Mouse (Mus musculus) intestine, postnatal 0 days (tissue): ENCODE measurements at regions not wholly inside any gene's neighbourhood (a gene's known extent, or its start where the extent isn't known, plus 50 kb on each side); places are given as distances from the start of the nearest gene placed in this dataset.

Experiments used
- ATAC-seq: fragments of 200-750 bp; cut with Nextera tagmentation; 2 replicates; pipeline ENCODE4 v1.8.0; 2017; ENCODE audit warnings: mild to moderate bottlenecking, moderate TSS enrichment, moderate library complexity
- H3K27ac ChIP-seq: fragments of 300-500 bp; sonication (generic); 2 replicates; pipeline ENCODE4 v1.5.1; 2014; ENCODE audit warnings: mild to moderate bottlenecking, low read depth, low read length, moderate library complexity
- H3K27me3 ChIP-seq: fragments of 300-500 bp; sonication (generic); replicated peaks from 2 replicates; pipeline ENCODE4 v1.6.1; 2014; ENCODE audit warnings: low read length, mixed read lengths; ENCODE audit not compliant: control insufficient read depth, insufficient read depth
- H3K36me3 ChIP-seq: fragments of 300-500 bp; sonication (generic); 2 replicates; pipeline ENCODE4 v1.6.1; 2014; ENCODE audit warnings: mild to moderate bottlenecking, moderate library complexity; ENCODE audit not compliant: control insufficient read depth, insufficient read depth
- H3K4me1 ChIP-seq: fragments of 300-500 bp; sonication (generic); replicated peaks from 2 replicates; pipeline ENCODE4 v1.6.1; 2014; ENCODE audit warnings: antibody characterized with exemption, low read length, mixed read lengths; ENCODE audit not compliant: control insufficient read depth, insufficient read depth
- H3K4me2 ChIP-seq: fragments of 300-500 bp; sonication (generic); replicated peaks from 2 replicates; pipeline ENCODE4 v1.6.1; 2014; ENCODE audit warnings: low read depth, mild to moderate bottlenecking, moderate library complexity
- H3K4me3 ChIP-seq: fragments of 300-500 bp; sonication (generic); 2 replicates; pipeline ENCODE4 v1.5.1; 2014; ENCODE audit warnings: low read depth, low read length
- H3K9ac ChIP-seq: fragments of 300-500 bp; sonication (generic); 2 replicates; pipeline ENCODE4 v1.6.1; 2014; ENCODE audit warnings: mild to moderate bottlenecking, low read depth, low read length
- H3K9me3 ChIP-seq: fragments of 300-500 bp; sonication (generic); 2 replicates; pipeline ENCODE4 v1.6.1; 2016; ENCODE audit warnings: mixed run types; ENCODE audit not compliant: control insufficient read depth
- CTCF ChIP-seq: sonication (generic); IDR thresholded peaks from 2 replicates; pipeline ENCODE4 v1.5.1; 2016; ENCODE audit warnings: low read depth, mild to moderate bottlenecking, control low read depth, antibody characterized with exemption, moderate library complexity
- WGBS: fragments of 180-500 bp; shearing (Covaris S2); extraction: QIAGEN DNeasy Blood & Tissue Kit; methylation state at CpG from one replicate; pipeline ENCODE4 v1.1.7; 2014; 5-methylcytosine and 5-hydroxymethylcytosine counted together

DNA sequence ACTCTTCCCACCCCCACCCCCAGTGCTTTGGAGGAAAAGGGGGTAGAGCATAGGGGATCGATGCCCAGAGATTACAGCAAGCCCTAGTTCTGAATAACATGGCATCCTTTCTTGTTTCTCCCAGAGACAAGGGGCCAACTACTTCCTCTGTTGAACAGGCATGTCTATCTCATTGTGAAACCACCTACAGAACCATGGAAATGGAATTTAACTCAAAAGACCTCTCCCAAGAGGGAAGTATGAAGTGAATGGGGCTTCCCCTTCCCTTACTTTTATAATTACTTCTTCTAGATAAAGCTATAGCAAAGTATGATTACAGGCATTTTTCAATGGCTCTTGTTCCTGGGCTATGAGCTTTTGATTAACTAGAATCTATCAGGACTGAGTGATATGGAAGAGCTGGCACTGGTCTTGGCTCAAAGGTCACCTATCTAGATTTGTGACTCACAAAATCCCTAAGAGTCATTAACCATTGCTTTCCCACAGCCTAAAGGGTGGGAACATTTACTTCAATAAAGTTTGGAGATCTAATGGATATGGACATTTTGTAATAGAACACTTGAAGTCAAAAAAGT is 246.1 kb upstream of the A1bg start:
- no peaks in the 10 kb centered on the region for H3K36me3 ChIP-seq
- no peak for TF ChIP-seq CTCF
- peak overlapping the region; percentile 29; the same call in 1 of the 2 replicates for H3K27ac ChIP-seq
- H3K27me3 ChIP-seq, result no peaks in the 10 kb centered on the region
- no peak overlapping the region for H3K9ac ChIP-seq
- H3K4me3 ChIP-seq, result no peak overlapping the region
- ATAC-seq, result peak; percentile 91
- WGBS, result 41% methylated on average over 1 of the region's 1 CpGs
- H3K9me3 ChIP-seq, result no peaks in the 10 kb centered on the region
- H3K4me1 ChIP-seq, result no peaks in the 10 kb centered on the region
- no peak overlapping the region for H3K4me2 ChIP-seq

DNA sequence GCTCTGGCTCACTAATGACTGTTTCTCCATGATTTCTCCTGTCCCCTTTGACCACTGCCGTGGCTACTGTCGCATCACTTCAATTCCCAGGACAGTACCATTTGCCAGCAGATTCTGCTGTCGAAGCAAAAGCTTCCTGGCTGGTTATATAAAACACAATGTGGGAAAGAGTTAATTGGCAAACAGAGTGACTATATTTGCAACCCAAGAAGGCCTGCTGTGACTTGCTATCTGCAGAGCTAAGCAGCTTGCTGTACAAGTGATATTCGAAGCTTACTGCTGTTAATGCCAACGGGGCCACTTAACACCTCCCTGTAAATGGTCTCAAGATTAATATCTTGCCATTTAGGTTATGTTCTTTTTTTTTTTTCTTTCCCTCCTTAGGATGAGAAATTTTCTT is 242.2 kb upstream of the A1bg start:
- H3K4me1 ChIP-seq, result no peaks in the 10 kb centered on the region; the same call in 1 of the 2 replicates
- H3K27ac ChIP-seq, result no peak overlapping the region
- no peak overlapping the region for H3K9ac ChIP-seq
- H3K27me3 ChIP-seq, result no peaks in the 10 kb centered on the region
- H3K9me3 ChIP-seq, result no peaks in the 10 kb centered on the region
- no peaks in the 10 kb centered on the region for H3K36me3 ChIP-seq
- H3K4me2 ChIP-seq, result no peak overlapping the region
- H3K4me3 ChIP-seq, result no peak overlapping the region
- 45% methylated on average over 5 of the region's 5 CpGs for WGBS
- no peak for ATAC-seq
- no peak for TF ChIP-seq CTCF

DNA sequence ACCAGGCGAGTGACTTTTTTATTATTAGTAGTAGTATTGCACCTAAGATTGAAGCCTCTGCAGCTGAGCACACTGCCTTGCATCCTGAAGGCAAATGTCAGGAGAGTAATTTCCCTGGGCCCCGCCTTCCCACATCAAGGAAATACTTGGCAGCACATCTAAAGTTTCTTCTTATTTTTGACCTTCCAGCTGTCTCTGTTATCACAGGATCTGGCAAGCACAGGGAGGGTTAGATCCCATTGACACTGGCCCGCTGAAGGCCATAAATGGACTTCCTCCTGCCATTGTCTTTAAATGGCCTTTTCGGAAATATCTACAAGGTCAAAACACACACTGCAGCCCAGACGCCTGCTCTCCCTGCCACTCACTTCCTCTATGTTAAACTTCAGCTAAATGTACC is 238.6 kb upstream of the A1bg start:
- Histone ChIP-seq H3K27ac (no peak overlapping the region), H3K4me1 (no peaks in the 10 kb centered on the region; the same call in 1 of the 2 replicates)
- 36% methylated on average over 5 of the region's 5 CpGs for WGBS

DNA sequence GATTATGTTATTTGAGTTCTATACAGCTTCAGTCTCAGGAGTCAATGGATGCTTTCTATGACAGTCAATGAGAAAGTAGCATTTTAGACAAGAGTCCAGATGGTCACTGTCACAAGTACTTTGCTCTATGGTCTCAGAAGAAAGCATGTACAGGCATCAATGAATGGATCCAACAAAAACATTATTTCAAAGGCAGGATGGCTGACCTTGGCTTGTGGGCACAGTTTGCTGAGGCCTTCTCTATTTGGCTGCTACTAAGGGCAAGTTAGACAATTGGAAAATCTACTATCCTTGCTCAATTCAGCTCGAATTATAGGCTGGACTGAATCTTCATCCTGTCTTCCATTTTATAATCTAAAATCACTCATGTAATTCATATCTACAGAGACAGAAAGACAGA is 237.9 kb upstream of the A1bg start:
- 79% methylated on average over 1 of the region's 1 CpGs for WGBS
- H3K27ac ChIP-seq, result no peak overlapping the region

More for the DNA sequence above, 238.6 kb upstream of the A1bg start:
- Histone ChIP-seq H3K36me3 (no peaks in the 10 kb centered on the region), H3K27me3 (no peaks in the 10 kb centered on the region), H3K9me3 (no peaks in the 10 kb centered on the region), H3K9ac (no peak overlapping the region), H3K4me3 (no peak overlapping the region), H3K4me2 (no peak overlapping the region)
- no peak for ATAC-seq
- TF ChIP-seq CTCF, result no peak

DNA sequence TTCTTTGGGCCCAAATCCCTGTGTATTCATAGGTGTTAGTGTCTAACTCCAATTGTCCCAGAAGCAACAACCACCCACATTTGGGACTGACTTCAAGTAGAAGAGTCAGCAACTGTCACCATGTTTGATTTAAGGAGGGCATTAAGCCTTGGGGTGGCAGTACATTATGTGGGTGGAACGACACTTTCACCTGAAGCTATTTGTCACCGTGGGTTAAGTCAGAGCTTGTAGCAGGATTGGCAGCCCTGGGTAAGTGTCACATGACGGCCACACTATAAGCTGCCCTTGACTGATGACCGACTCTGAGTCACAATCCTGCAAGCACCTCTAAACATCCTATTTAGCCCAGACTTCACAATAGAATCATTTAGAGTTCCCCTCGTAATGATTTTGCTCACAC is 236.7 kb upstream of the A1bg start:
- Histone ChIP-seq H3K4me2 (no peak overlapping the region), H3K4me3 (no peak overlapping the region), H3K9me3 (no peaks in the 10 kb centered on the region), H3K27ac (no peak overlapping the region), H3K4me1 (no peaks in the 10 kb centered on the region; the same call in 1 of the 2 replicates), H3K36me3 (no peaks in the 10 kb centered on the region), H3K9ac (no peak overlapping the region), H3K27me3 (no peaks in the 10 kb centered on the region)
- TF ChIP-seq CTCF, result no peak
- 73% methylated on average over 5 of the region's 5 CpGs for WGBS
- ATAC-seq, result no peak

More for the DNA sequence above, 237.9 kb upstream of the A1bg start:
- Histone ChIP-seq H3K4me2 (no peak overlapping the region), H3K9me3 (no peaks in the 10 kb centered on the region), H3K4me1 (no peaks in the 10 kb centered on the region; the same call in 1 of the 2 replicates), H3K9ac (no peak overlapping the region), H3K4me3 (no peak overlapping the region), H3K36me3 (no peaks in the 10 kb centered on the region), H3K27me3 (no peaks in the 10 kb centered on the region)
- ATAC-seq, result no peak
- TF ChIP-seq CTCF, result no peak

DNA sequence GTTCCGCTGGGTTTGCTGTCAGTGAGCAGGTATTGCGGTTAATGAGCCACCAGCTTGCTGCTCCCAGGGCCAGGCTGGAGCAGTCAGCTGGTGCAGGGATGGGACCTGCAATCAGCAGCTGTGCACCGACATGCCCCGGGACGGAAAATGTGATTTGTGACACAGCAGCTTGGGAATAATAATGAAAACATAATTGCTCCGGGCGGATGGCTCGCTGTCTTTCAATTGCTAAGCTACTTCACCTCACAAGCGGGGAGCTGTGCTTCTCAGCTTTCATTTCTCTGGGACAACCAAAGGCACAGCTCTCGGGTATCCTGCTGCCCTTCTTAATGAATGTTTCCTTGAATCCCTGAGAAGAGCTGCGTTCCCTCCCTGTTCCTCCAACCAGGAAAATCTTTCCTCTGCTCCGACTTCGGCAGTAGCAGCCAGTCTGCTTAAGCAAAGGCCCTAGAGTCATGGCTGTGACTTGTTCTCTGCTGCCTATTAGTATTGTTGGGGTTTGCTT is 235.3 kb upstream of the A1bg start:
- H3K9me3 ChIP-seq, result no peaks in the 10 kb centered on the region
- H3K4me3 ChIP-seq, result peak overlapping the region; percentile 42
- no peaks in the 10 kb centered on the region for H3K27me3 ChIP-seq
- WGBS, result 44% methylated on average over 13 of the region's 13 CpGs
- no peak overlapping the region for H3K9ac ChIP-seq
- peak overlapping the region; percentile 73 for H3K4me2 ChIP-seq
- no peaks in the 10 kb centered on the region; the same call in 1 of the 2 replicates for H3K4me1 ChIP-seq
- H3K36me3 ChIP-seq, result no peaks in the 10 kb centered on the region
- no peak for TF ChIP-seq CTCF
- no peak overlapping the region for H3K27ac ChIP-seq
- ATAC-seq, result no peak
